ENCODE assay signal across 9 mouse cellular contexts in the genomic region with DNA sequence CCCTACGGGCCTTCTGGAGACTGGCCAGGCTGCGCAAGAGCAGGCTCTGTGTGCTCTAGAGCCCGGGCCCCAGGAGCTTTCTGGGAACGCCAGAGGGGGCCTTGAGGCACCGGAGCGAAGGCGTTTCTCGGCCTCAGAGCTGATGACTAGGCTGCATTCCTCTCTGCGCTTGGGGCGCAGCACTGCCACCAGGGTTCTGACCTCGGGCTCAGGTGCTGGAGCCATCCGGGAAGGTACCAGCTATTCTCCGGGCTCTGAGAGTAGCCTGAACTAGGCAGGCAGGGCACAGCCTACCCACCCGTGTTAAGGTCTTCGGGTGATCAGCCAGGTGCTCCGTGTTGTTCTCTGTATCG. TPM values are rescaled to one million over a fixed set of nuclear protein-coding genes. Genes with fewer than 3 reads are reported as not detected.
DNase-seq lines count a peak whose midpoint lies in the region; ATAC-seq and TF ChIP-seq lines count a peak whose summit lies in the region.
"Had no signal": no experiment of that assay in that cellular context is flagged by ENCODE, and none has a peak within 500 bp of the region (broad histone marks: within the 10 kb centered on the region; RNA-seq: fewer than 3 reads in every experiment).

No protein-coding gene starts in this region.

- TF ChIP-seq CTCF in heart, adult 2 months (IDR thresholded peaks at IDR 0.05) = no peak
- TF ChIP-seq CTCF in E14TG2a.4 (conservative IDR thresholded peaks at IDR 0.05; ENCODE audit: low read length) = no peak

- H3K4me3 ChIP-seq in heart, adult 2 months = peak overlapping the region; percentile 18; the same call in 1 of the 2 replicates
- H3K4me3 ChIP-seq in E14TG2a.4 (replicated peaks; ENCODE audit: low read length) = peak overlapping the region; percentile 86
- H3K4me3 ChIP-seq in forebrain, embryonic 12.5 days (replicated peaks) = peak overlapping the region; percentile 40; the same call in 1 of the 2 replicates
- H3K4me3 ChIP-seq in liver, embryonic 13.5 days (replicated peaks) = no peak overlapping the region

- no peaks in the 10 kb centered on the region for H3K9me3 ChIP-seq in E14TG2a.4 (ENCODE audit: low read length)
- H3K9me3 ChIP-seq in forebrain, embryonic 12.5 days = no peaks in the 10 kb centered on the region
- H3K9me3 ChIP-seq in liver, embryonic 13.5 days (replicated peaks) = no peaks in the 10 kb centered on the region

- H3K36me3 ChIP-seq in heart, adult 2 months (ENCODE audit: control insufficient read depth, insufficient read depth, low read length) = no peaks in the 10 kb centered on the region
- no peaks in the 10 kb centered on the region for H3K36me3 ChIP-seq in E14TG2a.4 (ENCODE audit: insufficient read depth, low read length)
- H3K36me3 ChIP-seq in forebrain, embryonic 12.5 days (replicated peaks) = no peaks in the 10 kb centered on the region
- no peaks in the 10 kb centered on the region for H3K36me3 ChIP-seq in liver, embryonic 13.5 days

- no peak for TF ChIP-seq EP300 in heart, adult 2 months (IDR thresholded peaks at IDR 0.05; ENCODE audit: insufficient read depth, low read depth, low read length)

- intact Hi-C loops in heart, adult 2 months (cut with DNase I) = no loop called here

- H3K27me3 ChIP-seq in heart, adult 2 months (ENCODE audit: control insufficient read depth, insufficient read depth, low read length) = no peaks in the 10 kb centered on the region
- H3K27me3 ChIP-seq in E14TG2a.4 (ENCODE audit: insufficient read depth, low read length) = peaks cover 77% of the 10 kb centered on the region
- H3K27me3 ChIP-seq in forebrain, embryonic 12.5 days = peaks cover 92% of the 10 kb centered on the region
- peaks cover 96% of the 10 kb centered on the region for H3K27me3 ChIP-seq in liver, embryonic 13.5 days

- peak overlapping the region; percentile 62 for H3K4me2 ChIP-seq in forebrain, embryonic 12.5 days
- H3K4me2 ChIP-seq in liver, embryonic 13.5 days = peak overlapping the region; percentile 57

- WGBS in heart, adult 2 months = 17% methylated on average over 17 of the region's 17 CpGs
- 5% methylated on average over 17 of the region's 17 CpGs for WGBS in forebrain, embryonic 12.5 days
- WGBS in liver, embryonic 13.5 days (ENCODE audit: insufficient replicate concordance) = 8% methylated on average over 17 of the region's 17 CpGs

- H3K4me1 ChIP-seq in heart, adult 2 months (ENCODE audit: control insufficient read depth, insufficient read depth, low read length) = peaks cover 2% of the 10 kb centered on the region
- H3K4me1 ChIP-seq in E14TG2a.4 (replicated peaks; ENCODE audit: low read depth, low read length) = peaks cover 77% of the 10 kb centered on the region
- H3K4me1 ChIP-seq in forebrain, embryonic 12.5 days = peaks cover 50% of the 10 kb centered on the region
- peaks cover 23% of the 10 kb centered on the region for H3K4me1 ChIP-seq in liver, embryonic 13.5 days (replicated peaks)

- no peak overlapping the region for H3K27ac ChIP-seq in heart, adult 2 months
- no peak overlapping the region for H3K27ac ChIP-seq in forebrain, embryonic 12.5 days
- no peak overlapping the region for H3K27ac ChIP-seq in liver, embryonic 13.5 days

- no peak for ATAC-seq in forebrain, embryonic 12.5 days (ENCODE audit: low FRiP score)
- no peak for ATAC-seq in liver, embryonic 13.5 days (ENCODE audit: low read depth)
- ATAC-seq in erythroblast, adult 5-6 weeks (replicated peaks; ENCODE audit: low FRiP score, poor library complexity, severe bottlenecking) = no peak

- no peak for DNase-seq in heart, adult 2 months
- no peak for DNase-seq in heart, postnatal 4 days
- no peak for DNase-seq in liver, embryonic 13.5 days
- DNase-seq in right cerebral cortex, adult 2 months (ENCODE audit: low spot score in 2 of 2) = no peak
- DNase-seq in urinary bladder, postnatal 25 days (ENCODE audit: low spot score) = no peak

- H3K9ac ChIP-seq in heart, adult 2 months (ENCODE audit: low read depth, low read length) = 0 out of 2 replicates have a peak overlapping the region, but pooled peaks have one; percentile 17
- no peak overlapping the region for H3K9ac ChIP-seq in forebrain, embryonic 12.5 days
- H3K9ac ChIP-seq in liver, embryonic 13.5 days = no peak overlapping the region

- no peak for TF ChIP-seq POLR2A in heart, adult 2 months (IDR thresholded peaks at IDR 0.05; ENCODE audit: insufficient read depth, low read depth, low read length)

- H3K79me2 ChIP-seq in heart, adult 2 months (replicated peaks; ENCODE audit: control insufficient read depth, insufficient read depth, low read length) = no peaks in the 10 kb centered on the region

RNA-seq across cellular contexts. Expression of a gene that starts 7.7 kb away (rescaled TPM):
- 10 to 100 TPM; 37.7 to 40.1 TPM for total RNA-seq in heart, adult 2 months (2021)
- 22.4 and 39.6 TPM in 2 replicates for polyA plus RNA-seq in heart, adult 2 months (2012; rRNA removed)
- 1 to 10 TPM; 4.6 to 5.1 TPM for total RNA-seq in heart, postnatal 4 days (2021)
- 1.9 and 2.6 TPM in 2 replicates for polyA plus RNA-seq in forebrain, embryonic 12.5 days (2016; fragmentation: Nextera tagmentation; extraction: Ambion mirVana)
- polyA plus RNA-seq in liver, embryonic 13.5 days (2015; fragmentation: Nextera tagmentation; extraction: Ambion mirVana) = 1.0 and 1.1 TPM in 2 replicates
- total RNA-seq in erythroblast, adult 5-6 weeks (2015; ENCODE audit: low replicate concordance) = not detected in 2 replicates
- total RNA-seq in erythroblast, adult 5-6 weeks (2017; ENCODE audit: low replicate concordance) = not detected in 2 replicates
- total RNA-seq: common myeloid progenitor, adult 5-6 weeks had no signal

RNA-seq across cellular contexts. Expression of a gene that starts 33.2 kb away (rescaled TPM):
- under 1 TPM; 0.42 to 0.52 TPM for total RNA-seq in heart, adult 2 months (2021)
- 0.88 and 1.1 TPM in 2 replicates for polyA plus RNA-seq in heart, adult 2 months (2012; rRNA removed)
- 1 to 10 TPM in 1 of 2 experiments, under 1 TPM in 1; 0.72 to 1.7 TPM for total RNA-seq in heart, postnatal 4 days (2021)
- 6.5 and 7.0 TPM in 2 replicates for polyA plus RNA-seq in forebrain, embryonic 12.5 days (2016; fragmentation: Nextera tagmentation; extraction: Ambion mirVana)
- polyA plus RNA-seq in liver, embryonic 13.5 days (2015; fragmentation: Nextera tagmentation; extraction: Ambion mirVana) = 2.1 and 2.2 TPM in 2 replicates
- not detected in 2 replicates for total RNA-seq in erythroblast, adult 5-6 weeks (2015; ENCODE audit: low replicate concordance)
- 0.42 TPM in 1 of 2 replicates, not detected in the other for total RNA-seq in erythroblast, adult 5-6 weeks (2017; ENCODE audit: low replicate concordance)

RNA-seq across cellular contexts. Expression of a gene that starts 54.1 kb away (rescaled TPM):
- total RNA-seq in heart, adult 2 months (2021) = 1 to 10 TPM; 5.5 to 7.7 TPM
- polyA plus RNA-seq in heart, adult 2 months (2012; rRNA removed) = 7.0 and 8.7 TPM in 2 replicates
- total RNA-seq in heart, postnatal 4 days (2021) = 10 to 100 TPM; 10.1 to 10.9 TPM
- polyA plus RNA-seq in forebrain, embryonic 12.5 days (2016; fragmentation: Nextera tagmentation; extraction: Ambion mirVana) = 1.9 and 2.0 TPM in 2 replicates
- 0.86 and 1.0 TPM in 2 replicates for polyA plus RNA-seq in liver, embryonic 13.5 days (2015; fragmentation: Nextera tagmentation; extraction: Ambion mirVana)
- not detected in 2 replicates for total RNA-seq in erythroblast, adult 5-6 weeks (2015; ENCODE audit: low replicate concordance)
- total RNA-seq in erythroblast, adult 5-6 weeks (2017; ENCODE audit: low replicate concordance) = 0.14 TPM in 1 of 2 replicates, not detected in the other

Comparison
In these comparisons a context has a peak if more than half of its experiments do, and no peak if none do; other contexts are left out.
1. RNA of a gene that starts 7.7 kb away (total RNA-seq): 37.7 to 40.1 TPM in heart, adult 2 months; 4.6 to 5.1 TPM in heart, postnatal 4 days and not detected in erythroblast, adult 5-6 weeks; every median in the first group is over 4 times any median in the second.
2. RNA of a gene that starts 54.1 kb away (total RNA-seq): 10.1 to 10.9 TPM in heart, postnatal 4 days and 5.5 to 7.7 TPM in heart, adult 2 months; 0.14 TPM in erythroblast, adult 5-6 weeks; every median in the first group is over 4 times any median in the second.